Mouse (Mus musculus) neural tube, embryonic 14.5 days (tissue): Measurements from ENCODE around the gene Zfp408. TPM values are rescaled to one million over a fixed set of nuclear protein-coding genes. Genes with fewer than 3 reads are reported as not detected.
A peak's percentile ranks its signal among the peaks of the same experiment; 100 is the strongest.

Experiments
- ATAC-seq: fragments of 200-750 bp; cut with Nextera tagmentation; 2 replicates; pipeline ENCODE4 v1.8.0; 2017; ENCODE audit warnings: low read depth, mild to moderate bottlenecking, moderate TSS enrichment, moderate library complexity
- H3K27ac ChIP-seq: fragments of 300-500 bp; sonication (generic); 2 replicates; pipeline ENCODE4 v1.5.1; 2014; ENCODE audit warnings: low read depth, mild to moderate bottlenecking, control low read depth, low read length, moderate library complexity, mixed read lengths
- H3K27me3 ChIP-seq: fragments of 300-500 bp; sonication (generic); 2 replicates; pipeline ENCODE4 v1.6.1; 2014; ENCODE audit warnings: low read length; ENCODE audit not compliant: control insufficient read depth, insufficient read depth
- H3K36me3 ChIP-seq: fragments of 300-500 bp; sonication (generic); 2 replicates; pipeline ENCODE4 v1.6.1; 2014; ENCODE audit warnings: low read length, mixed read lengths; ENCODE audit not compliant: control insufficient read depth, insufficient read depth
- H3K4me1 ChIP-seq: fragments of 300-500 bp; sonication (generic); 2 replicates; pipeline ENCODE4 v1.6.1; 2014; ENCODE audit warnings: low read length; ENCODE audit not compliant: control insufficient read depth, insufficient read depth
- H3K4me2 ChIP-seq: fragments of 300-500 bp; sonication (generic); 2 replicates; pipeline ENCODE4 v1.6.1; 2014; ENCODE audit warnings: mild to moderate bottlenecking, low read depth, low read length, control low read depth
- H3K4me3 ChIP-seq: fragments of 300-500 bp; sonication (generic); 2 replicates; pipeline ENCODE4 v1.5.1; 2014; ENCODE audit warnings: low read depth, low read length, control low read depth, mixed read lengths
- H3K9ac ChIP-seq: fragments of 300-500 bp; sonication (generic); replicated peaks from 2 replicates; pipeline ENCODE4 v1.6.1; 2014; ENCODE audit warnings: low read depth, mild to moderate bottlenecking, control low read depth, low read length, mixed read lengths
- H3K9me3 ChIP-seq: fragments of 300-500 bp; sonication (generic); 2 replicates; pipeline ENCODE4 v1.6.1; 2016; ENCODE audit warnings: low read length; ENCODE audit not compliant: control insufficient read depth
- WGBS: fragments of 180-500 bp; shearing (Covaris S2); extraction: QIAGEN DNeasy Blood & Tissue Kit; methylation state at CpG from one replicate; pipeline ENCODE4 v1.1.7; 2014; 5-methylcytosine and 5-hydroxymethylcytosine counted together
- polyA plus RNA-seq: library from polyadenylated mRNA; unstranded; fragments of >200 nt; fragmentation: Nextera tagmentation; extraction: Ambion mirVana; gene quantifications from 2 replicates; pipeline ENCODE4 v1.2.1, GENCODE M21; 2014

Zfp408 gene
- polyA plus RNA-seq, 1 experiment from 2014 or later, result 9.3 TPM

DNA sequence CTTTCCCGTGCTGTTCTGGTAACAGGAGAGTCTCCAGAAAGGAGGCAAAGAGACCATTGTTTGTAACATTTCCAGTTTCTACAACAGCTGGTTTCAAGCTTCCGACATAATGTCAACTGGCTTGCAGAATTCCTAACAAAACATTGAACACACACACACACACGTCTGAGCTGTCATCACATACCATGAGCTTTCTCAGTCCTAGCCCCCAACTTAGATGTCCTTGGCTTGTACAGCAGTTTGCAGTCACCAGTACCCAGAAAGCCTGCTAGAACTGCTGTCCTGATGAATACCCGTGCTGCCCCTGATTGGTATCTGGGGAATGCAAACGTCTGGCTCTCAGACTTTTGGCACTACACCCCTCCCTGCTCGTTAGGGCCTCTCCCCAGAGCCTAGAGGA is 6.2 kb upstream of the Zfp408 start:
- H3K4me1 ChIP-seq, result peaks cover 4% of the 10 kb centered on the region; the same call in 1 of the 2 replicates
- H3K9me3 ChIP-seq, result no peaks in the 10 kb centered on the region
- H3K27me3 ChIP-seq, result no peaks in the 10 kb centered on the region
- H3K36me3 ChIP-seq, result peaks cover 51% of the 10 kb centered on the region
- H3K27ac ChIP-seq, result no peak overlapping the region
- WGBS, result 80% methylated on average over 6 of the region's 6 CpGs
- no peak overlapping the region for H3K9ac ChIP-seq
- H3K4me2 ChIP-seq, result no peak overlapping the region
- no peak for ATAC-seq
- no peak overlapping the region for H3K4me3 ChIP-seq

DNA sequence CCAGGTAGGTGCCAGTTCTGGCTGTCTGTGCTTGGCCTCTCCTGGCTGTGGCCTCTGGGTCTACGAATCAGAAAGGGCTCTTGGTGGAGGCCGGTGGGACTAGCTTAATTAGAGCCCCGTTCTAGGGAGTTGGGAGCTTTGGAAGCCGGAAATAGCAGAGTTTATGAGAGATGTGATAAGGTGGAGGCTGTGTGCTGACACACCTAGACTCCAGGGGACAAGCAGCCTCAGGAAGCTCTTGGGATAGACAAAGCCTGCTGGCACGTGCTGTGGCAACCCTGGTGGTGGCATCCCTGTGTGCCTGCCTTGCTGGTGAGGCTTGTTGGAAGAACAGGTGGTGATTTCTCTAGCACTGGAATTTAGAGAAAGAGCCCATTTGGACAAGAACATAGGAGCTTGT is 5.8 kb upstream of the Zfp408 start:
- Histone ChIP-seq H3K4me2 (no peak overlapping the region), H3K27ac (no peak overlapping the region), H3K4me3 (no peak overlapping the region), H3K27me3 (no peaks in the 10 kb centered on the region), H3K9ac (no peak overlapping the region), H3K36me3 (peaks cover 51% of the 10 kb centered on the region), H3K9me3 (no peaks in the 10 kb centered on the region), H3K4me1 (peaks cover 7% of the 10 kb centered on the region; the same call in 1 of the 2 replicates)
- ATAC-seq, result no peak
- WGBS, result 90% methylated on average over 5 of the region's 5 CpGs

- 44% methylated on average over 6 of the region's 6 CpGs for WGBS
- Histone ChIP-seq H3K4me2 (no peak overlapping the region), H3K36me3 (peaks cover 43% of the 10 kb centered on the region), H3K4me1 (peaks cover 15% of the 10 kb centered on the region), H3K4me3 (no peak overlapping the region), H3K27ac (no peak overlapping the region), H3K9me3 (no peaks in the 10 kb centered on the region), H3K9ac (no peak overlapping the region), H3K27me3 (no peaks in the 10 kb centered on the region)
- no peak for ATAC-seq
These were observed 3.3 kb upstream of the Zfp408 start for GRCm38 (mm10) chr2:91652863-91653262.

DNA sequence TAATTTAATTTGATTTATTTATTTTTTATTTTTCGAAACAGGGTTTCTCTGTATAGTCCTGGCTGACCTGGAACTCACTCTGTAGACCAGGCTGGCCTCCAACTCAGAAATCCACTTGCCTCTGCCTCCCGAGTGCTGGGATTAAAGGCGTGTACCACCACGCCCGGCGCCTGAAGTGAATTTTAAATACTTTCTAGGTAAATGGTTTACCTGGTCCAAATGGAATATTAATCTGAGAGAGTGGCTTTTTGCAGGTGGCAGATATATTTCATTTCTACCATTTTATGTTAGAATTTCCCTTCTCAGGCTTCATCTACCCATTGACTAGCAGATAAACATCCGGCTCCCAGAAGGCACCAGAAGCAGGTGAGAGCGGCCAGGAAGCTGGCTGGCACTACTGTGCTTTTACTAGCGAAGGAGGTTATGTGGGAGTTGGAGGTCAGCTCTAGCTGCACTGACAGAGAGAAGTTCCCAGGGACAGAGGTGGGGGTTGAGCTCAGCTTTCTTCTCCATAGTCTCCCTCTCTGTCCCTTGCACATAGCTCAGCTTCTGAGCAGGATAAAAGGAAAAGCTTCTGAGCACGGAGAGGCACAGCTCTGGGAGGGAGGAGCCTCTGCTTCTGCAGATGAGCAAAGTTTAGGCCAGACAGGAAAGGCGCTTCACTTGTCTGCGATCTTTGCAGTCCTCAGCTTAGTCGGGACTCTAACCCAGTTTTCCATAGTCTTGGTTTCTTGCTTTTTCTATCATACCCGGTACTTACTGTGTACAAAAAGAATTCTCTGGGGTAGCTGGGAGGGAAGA is 2.1 kb upstream of the Zfp408 start:
- WGBS, result 91% methylated on average over 14 of the region's 14 CpGs

GRCm38 (mm10) chr2:91650360-91650995 is 887 bp upstream of the Zfp408 start:
- Histone ChIP-seq H3K27me3 (no peaks in the 10 kb centered on the region), H3K27ac (peak overlapping the region; percentile 72), H3K36me3 (peaks cover 47% of the 10 kb centered on the region), H3K4me3 (peak overlapping the region; percentile 92), H3K4me2 (peak overlapping the region; percentile 85), H3K9ac (peak overlapping the region; percentile 66), H3K9me3 (no peaks in the 10 kb centered on the region), H3K4me1 (peaks cover 15% of the 10 kb centered on the region)
- ATAC-seq, result peak; percentile 47
- 18% methylated on average over 16 of the region's 16 CpGs for WGBS

More for the DNA sequence above, 2.1 kb upstream of the Zfp408 start:
- no peak for ATAC-seq
- Histone ChIP-seq H3K4me3 (no peak overlapping the region), H3K27me3 (no peaks in the 10 kb centered on the region), H3K4me1 (peaks cover 15% of the 10 kb centered on the region), H3K36me3 (peaks cover 48% of the 10 kb centered on the region), H3K27ac (no peak overlapping the region), H3K9me3 (no peaks in the 10 kb centered on the region), H3K9ac (no peak overlapping the region), H3K4me2 (no peak overlapping the region)

GRCm38 (mm10) chr2:91649152-91649551 is 439 bp downstream of the Zfp408 start:
- Histone ChIP-seq H3K4me1 (peaks cover 15% of the 10 kb centered on the region), H3K9me3 (no peaks in the 10 kb centered on the region), H3K27ac (peak overlapping the region; percentile 78; the same call in 1 of the 2 replicates), H3K4me3 (peak overlapping the region; percentile 92), H3K27me3 (no peaks in the 10 kb centered on the region), H3K36me3 (peaks cover 49% of the 10 kb centered on the region), H3K9ac (peak overlapping the region; percentile 89), H3K4me2 (peak overlapping the region; percentile 100)
- WGBS, result 6% methylated on average over 15 of the region's 15 CpGs
- ATAC-seq, result peak; percentile 18; the same call in 1 of the 2 replicates

GRCm38 (mm10) chr2:91646733-91647132 is 2.9 kb downstream of the Zfp408 start:
- Histone ChIP-seq H3K9ac (no peak overlapping the region), H3K4me1 (peaks cover 15% of the 10 kb centered on the region), H3K27me3 (no peaks in the 10 kb centered on the region), H3K4me3 (no peak overlapping the region), H3K4me2 (no peak overlapping the region), H3K27ac (no peak overlapping the region), H3K36me3 (peaks cover 50% of the 10 kb centered on the region), H3K9me3 (no peaks in the 10 kb centered on the region)
- WGBS, result 28% methylated on average over 1 of the region's 1 CpGs
- ATAC-seq, result no peak

- Histone ChIP-seq H3K36me3 (peaks cover 47% of the 10 kb centered on the region), H3K27me3 (no peaks in the 10 kb centered on the region), H3K4me3 (no peak overlapping the region), H3K9ac (no peak overlapping the region), H3K9me3 (no peaks in the 10 kb centered on the region), H3K4me2 (no peak overlapping the region), H3K4me1 (peaks cover 11% of the 10 kb centered on the region), H3K27ac (no peak overlapping the region)
- no peak for ATAC-seq
- WGBS, result 91% methylated on average over 11 of the region's 11 CpGs
These were observed 3.8 kb downstream of the Zfp408 start for GRCm38 (mm10) chr2:91645811-91646210.

GRCm38 (mm10) chr2:91645354-91645753 is 4.2 kb downstream of the Zfp408 start:
- Histone ChIP-seq H3K9ac (no peak overlapping the region), H3K4me2 (no peak overlapping the region), H3K9me3 (no peaks in the 10 kb centered on the region), H3K4me3 (no peak overlapping the region), H3K27ac (no peak overlapping the region), H3K36me3 (peaks cover 47% of the 10 kb centered on the region), H3K4me1 (peaks cover 7% of the 10 kb centered on the region), H3K27me3 (no peaks in the 10 kb centered on the region)
- no peak for ATAC-seq
- 96% methylated on average over 15 of the region's 15 CpGs for WGBS
